Mouse (Mus musculus): Measurements from ENCODE around the gene Gm5617. TPM values are rescaled to one million over a fixed set of nuclear protein-coding genes. Genes with fewer than 3 reads are reported as not detected.

Gm5617 gene
- polyA plus RNA-seq (2017; shearing (Covaris generic)): 10 to 100 TPM; 14.7 to 33.5 TPM

GRCm38 (mm10) chr9:48494817-48495547, at the start of gene Gm5617, which contains the start of gene Rbm7:
Gm5617 (plus strand) TSS chr9:48495442.
Rbm7 (minus strand) TSS chr9:48495299.

GRCm38 (mm10) chr9:48480411-48481213, 14.6 kb upstream of the Gm5617 start, which contains the start of gene Rexo2:
Rexo2 (minus strand) TSS chr9:48480623.

Other genes with a start within 250 kb of the Gm5617 start
- under 1 TPM; 0.20 to 0.49 TPM for gene Nxpe2, start 142.0 kb upstream of the Gm5617 start, polyA plus RNA-seq (2017; shearing (Covaris generic))
- 100 to 1,000 TPM; 214 to 270 TPM for gene Rexo2, start 14.8 kb upstream of the Gm5617 start, polyA plus RNA-seq (2017; shearing (Covaris generic))
- gene Rbm7, start 143 bp upstream of the Gm5617 start, polyA plus RNA-seq (2017; shearing (Covaris generic)): 100 to 1,000 TPM; 154 to 206 TPM
- gene Nnmt, start 109.7 kb downstream of the Gm5617 start, polyA plus RNA-seq (2017; shearing (Covaris generic)): 1 to 10 TPM in 1 of 2 experiments, not detected in 1; 2.1 TPM

Data from inflammation-experienced regulatory T-cells (primary cell).